Mouse (Mus musculus): ENCODE data around the gene Ppp2r5b. TPM values are rescaled to one million over a fixed set of nuclear protein-coding genes. Genes with fewer than 3 reads are reported as not detected.

Gene Ppp2r5b
- polyA plus RNA-seq, 1 experiment from 2014 or later: 162 TPM

DNA sequence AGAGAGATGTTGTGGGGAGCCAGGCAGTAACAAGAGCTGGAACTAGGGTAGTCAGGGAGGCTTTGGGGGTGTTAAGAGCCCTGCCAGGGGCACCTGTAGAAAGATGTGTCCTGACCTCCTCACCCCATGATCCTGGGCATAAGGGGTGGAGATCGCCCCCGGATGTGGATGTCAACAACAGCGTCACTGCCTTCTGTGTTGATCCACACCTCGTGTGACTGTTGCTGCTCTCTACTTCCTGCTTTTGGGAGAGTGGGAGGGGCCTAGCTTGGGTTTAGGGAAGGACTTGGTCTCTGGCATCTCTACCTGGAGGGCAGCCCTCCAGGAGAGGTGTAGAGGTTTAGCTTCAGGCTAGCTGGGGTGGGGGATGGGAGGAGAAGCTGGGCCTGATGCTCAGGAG is 6.6 kb upstream of the Ppp2r5b start:
- no peaks in the 10 kb centered on the region for H3K9me3 ChIP-seq
- peak overlapping the region; percentile 76; the same call in 1 of the 2 replicates for H3K27ac ChIP-seq (replicated peaks)
- peak overlapping the region; percentile 96 for H3K4me3 ChIP-seq
- H3K9ac ChIP-seq: peak overlapping the region; percentile 97
- 2% methylated on average over 4 of the region's 4 CpGs for WGBS
- peaks cover 20% of the 10 kb centered on the region for H3K4me1 ChIP-seq (replicated peaks)
- H3K36me3 ChIP-seq: peaks cover 24% of the 10 kb centered on the region
- no peak for ATAC-seq (ENCODE audit: low FRiP score, low read depth)
- peak overlapping the region; percentile 95 for H3K4me2 ChIP-seq
- no peaks in the 10 kb centered on the region for H3K27me3 ChIP-seq

- Histone ChIP-seq H3K4me3 (peak within 1 kb of the TSS; percentile 96), H3K4me2 (peak within 1 kb of the TSS; percentile 95), H3K36me3 (peaks cover 18% of the 10 kb centered on the region), H3K4me1 (replicated peaks) (peaks cover 21% of the 10 kb centered on the region), H3K9me3 (no peaks in the 10 kb centered on the region), H3K27ac (replicated peaks) (peak within 1 kb of the TSS; percentile 76), H3K9ac (peak within 1 kb of the TSS; percentile 97), H3K27me3 (no peaks in the 10 kb centered on the region)
- ATAC-seq (ENCODE audit: low FRiP score, low read depth): peak; percentile 94
- WGBS: under 1% methylated on average over 54 of the region's 55 CpGs
These were observed 5.8 kb upstream of the Ppp2r5b start, which contains the start of gene Atg2a for GRCm38 (mm10) chr19:6241274-6242107. TSS of gene Atg2a (plus strand) at chr19:6241668.

- Histone ChIP-seq H3K4me2 (peak overlapping the region; percentile 95), H3K4me3 (peak overlapping the region; percentile 96), H3K9me3 (no peaks in the 10 kb centered on the region), H3K27ac (replicated peaks) (peak overlapping the region; percentile 27), H3K4me1 (replicated peaks) (peaks cover 24% of the 10 kb centered on the region), H3K9ac (no peak overlapping the region), H3K36me3 (peaks cover 11% of the 10 kb centered on the region; the same call in 1 of the 2 replicates), H3K27me3 (no peaks in the 10 kb centered on the region)
- WGBS: 31% methylated on average over 5 of the region's 5 CpGs
- ATAC-seq (ENCODE audit: low FRiP score, low read depth): no peak
These were observed 5.1 kb upstream of the Ppp2r5b start for GRCm38 (mm10) chr19:6240725-6241124.

DNA sequence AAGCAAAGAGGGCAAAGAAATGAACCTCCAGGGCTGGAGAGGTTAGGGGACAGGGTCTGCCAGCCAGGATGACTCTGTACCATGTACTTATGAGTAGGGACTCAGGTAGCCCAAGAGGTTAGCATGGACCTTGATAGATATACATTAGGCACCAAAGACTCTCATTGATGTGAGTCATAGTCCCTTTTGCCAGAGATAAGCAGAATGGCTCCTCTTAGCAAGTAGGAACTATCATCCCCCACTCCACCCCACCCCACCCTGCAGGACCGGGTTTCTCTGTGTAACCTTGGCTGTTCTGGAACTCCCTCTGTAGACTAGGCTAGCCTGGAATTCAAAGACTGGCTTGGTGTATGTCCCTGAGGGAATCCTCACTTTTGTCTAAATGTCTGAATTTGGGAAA is 4.5 kb upstream of the Ppp2r5b start:
- no peak overlapping the region for H3K4me3 ChIP-seq
- no peak overlapping the region for H3K4me2 ChIP-seq
- H3K36me3 ChIP-seq: peaks cover 7% of the 10 kb centered on the region; the same call in 1 of the 2 replicates
- no peak for ATAC-seq (ENCODE audit: low FRiP score, low read depth)
- peaks cover 24% of the 10 kb centered on the region for H3K4me1 ChIP-seq (replicated peaks)
- H3K27ac ChIP-seq (replicated peaks): no peak overlapping the region
- 58% methylated on average over 1 of the region's 1 CpGs for WGBS
- H3K27me3 ChIP-seq: no peaks in the 10 kb centered on the region
- H3K9me3 ChIP-seq: no peaks in the 10 kb centered on the region
- no peak overlapping the region for H3K9ac ChIP-seq

GRCm38 (mm10) chr19:6238740-6239139 is 3.1 kb upstream of the Ppp2r5b start:
- Histone ChIP-seq H3K9ac (no peak overlapping the region), H3K36me3 (no peaks in the 10 kb centered on the region), H3K27me3 (no peaks in the 10 kb centered on the region), H3K27ac (replicated peaks) (no peak overlapping the region), H3K4me3 (no peak overlapping the region), H3K4me2 (no peak overlapping the region), H3K9me3 (no peaks in the 10 kb centered on the region), H3K4me1 (replicated peaks) (peaks cover 38% of the 10 kb centered on the region)
- ATAC-seq (ENCODE audit: low FRiP score, low read depth): no peak

- no peak for ATAC-seq (ENCODE audit: low FRiP score, low read depth)
- 80% methylated on average over 7 of the region's 7 CpGs for WGBS
- Histone ChIP-seq H3K27me3 (no peaks in the 10 kb centered on the region), H3K36me3 (peaks cover 14% of the 10 kb centered on the region; the same call in 1 of the 2 replicates), H3K4me2 (peak overlapping the region; percentile 86; the same call in 1 of the 2 replicates), H3K9ac (no peak overlapping the region), H3K27ac (replicated peaks) (no peak overlapping the region), H3K4me3 (no peak overlapping the region), H3K4me1 (replicated peaks) (peaks cover 24% of the 10 kb centered on the region), H3K9me3 (no peaks in the 10 kb centered on the region)
These were observed 1.2 kb upstream of the Ppp2r5b start for GRCm38 (mm10) chr19:6236842-6237241.

DNA sequence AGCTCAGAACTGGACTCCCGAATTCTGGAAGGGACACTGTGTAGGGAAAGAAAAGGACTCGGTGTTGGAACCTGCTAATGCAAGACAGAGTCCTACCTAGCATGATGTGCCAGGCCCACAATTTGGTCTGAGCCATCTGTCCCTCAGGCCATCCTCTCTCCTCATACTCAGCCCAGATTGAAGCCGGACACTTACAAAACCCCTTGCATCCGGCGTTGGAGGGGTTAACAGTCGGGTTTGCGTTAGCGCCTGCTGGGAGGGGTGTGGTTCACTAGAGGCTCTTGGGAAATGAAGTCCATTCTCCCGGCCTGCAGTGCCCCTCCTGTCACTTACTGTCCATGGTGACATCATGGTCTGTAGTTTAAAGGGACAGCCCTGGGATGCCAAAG is 375 bp upstream of the Ppp2r5b start:
- 0% methylated on average over 9 of the region's 9 CpGs for WGBS
- Histone ChIP-seq H3K27me3 (no peaks in the 10 kb centered on the region), H3K9ac (peak overlapping the region; percentile 95), H3K4me3 (peak overlapping the region; percentile 94), H3K9me3 (no peaks in the 10 kb centered on the region), H3K36me3 (peaks cover 22% of the 10 kb centered on the region; the same call in 1 of the 2 replicates), H3K27ac (replicated peaks) (peak overlapping the region; percentile 92), H3K4me2 (peak overlapping the region; percentile 86), H3K4me1 (replicated peaks) (peaks cover 24% of the 10 kb centered on the region)
- peak; percentile 86 for ATAC-seq (ENCODE audit: low FRiP score, low read depth)

GRCm38 (mm10) chr19:6234337-6235083 is 1.2 kb downstream of the Ppp2r5b start:
- Histone ChIP-seq H3K4me2 (peak overlapping the region; percentile 86), H3K9ac (peak overlapping the region; percentile 95), H3K36me3 (peaks cover 37% of the 10 kb centered on the region), H3K4me1 (replicated peaks) (peaks cover 20% of the 10 kb centered on the region), H3K27ac (replicated peaks) (no peak overlapping the region), H3K4me3 (peak overlapping the region; percentile 94), H3K9me3 (no peaks in the 10 kb centered on the region), H3K27me3 (no peaks in the 10 kb centered on the region)
- WGBS: 64% methylated on average over 11 of the region's 11 CpGs
- no peak for ATAC-seq (ENCODE audit: low FRiP score, low read depth)

- ATAC-seq (ENCODE audit: low FRiP score, low read depth): no peak
- H3K27ac ChIP-seq (replicated peaks): no peak overlapping the region
- no peak overlapping the region for H3K9ac ChIP-seq
- H3K4me1 ChIP-seq (replicated peaks): peaks cover 20% of the 10 kb centered on the region
- WGBS: 87% methylated on average over 16 of the region's 16 CpGs
- no peaks in the 10 kb centered on the region for H3K9me3 ChIP-seq
- H3K27me3 ChIP-seq: no peaks in the 10 kb centered on the region
- H3K4me2 ChIP-seq: no peak overlapping the region; the same call in 1 of the 2 replicates
- peaks cover 44% of the 10 kb centered on the region for H3K36me3 ChIP-seq
- 0 out of 2 replicates have a peak overlapping the region, but pooled peaks have one; percentile 94 for H3K4me3 ChIP-seq
These were observed 2.0 kb downstream of the Ppp2r5b start for GRCm38 (mm10) chr19:6233647-6234046.

DNA sequence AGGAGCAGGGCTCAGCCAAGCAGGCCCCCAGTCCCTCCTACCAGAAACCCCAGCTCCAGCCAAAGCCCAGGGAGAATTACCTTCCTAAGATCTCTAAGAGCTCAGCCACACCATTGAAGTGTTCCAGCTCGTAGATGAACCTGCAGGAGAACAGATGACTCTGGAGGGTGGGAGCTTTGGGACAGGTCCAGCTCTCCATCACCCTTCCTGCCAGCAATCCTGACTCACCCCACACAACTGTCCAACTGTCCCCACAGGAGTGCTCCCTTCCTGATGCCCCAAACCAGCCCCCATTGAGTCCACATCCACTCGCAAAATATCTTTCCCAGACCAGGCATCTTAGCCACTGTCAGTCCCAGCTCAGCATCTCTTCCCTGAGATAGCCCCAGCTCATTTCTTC is 4.6 kb downstream of the Ppp2r5b start:
- no peak for ATAC-seq (ENCODE audit: low FRiP score, low read depth)
- H3K4me2 ChIP-seq: no peak overlapping the region
- no peak overlapping the region for H3K27ac ChIP-seq (replicated peaks)
- WGBS: 84% methylated on average over 2 of the region's 2 CpGs
- peaks cover 58% of the 10 kb centered on the region for H3K36me3 ChIP-seq
- H3K27me3 ChIP-seq: no peaks in the 10 kb centered on the region
- H3K4me1 ChIP-seq (replicated peaks): peaks cover 15% of the 10 kb centered on the region
- H3K9me3 ChIP-seq: no peaks in the 10 kb centered on the region
- H3K4me3 ChIP-seq: no peak overlapping the region
- H3K9ac ChIP-seq: no peak overlapping the region

DNA sequence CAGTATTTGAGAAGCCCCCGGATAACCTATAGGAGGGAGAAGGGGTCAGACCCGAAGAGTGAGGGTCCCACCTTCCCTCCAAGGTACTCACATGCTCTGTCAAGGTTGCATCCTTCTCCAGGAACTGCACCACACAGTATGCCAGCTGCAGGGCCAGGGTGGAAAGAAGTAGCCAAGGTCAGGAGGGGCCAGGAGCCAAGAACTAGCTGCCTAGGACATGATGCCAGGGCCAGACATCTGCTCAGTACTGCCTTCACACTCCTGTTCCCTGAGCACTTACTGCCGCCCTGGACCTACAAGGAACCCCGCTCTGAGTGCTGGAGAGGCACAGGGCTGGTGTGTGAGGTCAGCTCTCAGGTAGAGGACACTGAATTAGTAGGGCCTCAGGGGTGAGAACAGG is 5.3 kb downstream of the Ppp2r5b start:
- Histone ChIP-seq H3K4me1 (replicated peaks) (peaks cover 15% of the 10 kb centered on the region), H3K4me2 (no peak overlapping the region), H3K27ac (replicated peaks) (no peak overlapping the region), H3K9me3 (no peaks in the 10 kb centered on the region), H3K4me3 (no peak overlapping the region), H3K36me3 (peaks cover 58% of the 10 kb centered on the region), H3K27me3 (no peaks in the 10 kb centered on the region), H3K9ac (no peak overlapping the region)
- ATAC-seq (ENCODE audit: low FRiP score, low read depth): no peak
- 91% methylated on average over 4 of the region's 4 CpGs for WGBS

GRCm38 (mm10) chr19:6227864-6228263 is 7.8 kb downstream of the Ppp2r5b start:
- H3K4me2 ChIP-seq: no peak overlapping the region
- no peaks in the 10 kb centered on the region for H3K4me1 ChIP-seq (replicated peaks)
- no peak overlapping the region for H3K27ac ChIP-seq (replicated peaks)
- no peak overlapping the region for H3K4me3 ChIP-seq
- peaks cover 53% of the 10 kb centered on the region for H3K36me3 ChIP-seq
- no peak overlapping the region for H3K9ac ChIP-seq
- 91% methylated on average over 4 of the region's 4 CpGs for WGBS
- no peaks in the 10 kb centered on the region for H3K9me3 ChIP-seq
- H3K27me3 ChIP-seq: no peaks in the 10 kb centered on the region
- ATAC-seq (ENCODE audit: low FRiP score, low read depth): no peak
